Mouse (Mus musculus) spleen, postnatal 14 days (tissue): ENCODE measurements around the gene Olfr509.
"Not testable (repeated sequence)": the region's sequence is repeated elsewhere in the genome, so short reads cannot be mapped to it uniquely, and the experiment has no call there.

Experiments used
- DNase-seq, 2 experiments: peaks; one replicate each; pipeline ENCODE4 v3.0.0; 2021 to 2022; ENCODE audit warnings: low spot score in 2 of 2

The Olfr509 gene

GRCm38 (mm10) chr7:108651806-108652205 is at the start of gene Olfr509:
TSS of gene Olfr509 (minus strand) at chr7:108651906.
- DNase-seq: no peak

- no peak for DNase-seq
Measured at GRCm38 (mm10) chr7:108678886-108679285, 27.2 kb upstream of the Olfr509 start.

DNA sequence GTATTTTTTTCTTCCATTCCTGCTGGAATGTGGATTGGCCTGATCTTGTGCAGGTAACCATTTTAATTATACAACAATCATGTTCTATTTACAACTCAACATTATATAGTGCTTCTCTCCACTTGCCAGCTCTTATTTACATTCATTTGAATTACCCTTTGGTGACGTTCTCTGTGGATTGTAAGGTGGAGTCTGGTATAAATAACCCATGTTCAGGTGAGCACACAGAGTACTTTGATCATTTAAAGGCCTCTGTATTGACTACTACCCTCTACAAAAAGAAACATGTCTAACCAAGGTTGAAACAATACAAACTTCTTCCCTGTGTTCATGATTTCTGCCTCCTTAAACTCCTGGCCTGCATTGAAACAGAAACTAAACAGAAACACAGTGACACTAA is 19.4 kb upstream of the Olfr509 start:
- DNase-seq: no peak

DNA sequence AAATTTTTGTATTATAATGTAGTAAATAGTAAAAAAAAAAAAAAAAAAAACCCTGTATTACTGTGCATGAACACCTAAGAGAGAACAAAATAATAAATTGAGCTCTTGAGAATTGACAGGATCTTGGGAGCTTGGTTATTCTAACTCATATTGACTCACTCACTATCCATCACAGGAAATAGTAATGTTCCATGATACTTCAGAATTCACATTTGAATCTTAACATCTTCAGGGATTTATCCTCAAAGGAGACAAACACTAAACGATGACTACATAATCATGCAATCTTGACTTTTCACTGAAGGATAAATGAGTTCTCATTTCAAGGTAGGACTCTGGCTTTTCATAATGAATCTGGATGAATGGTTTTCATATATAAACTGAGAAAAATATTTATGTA is 14.4 kb upstream of the Olfr509 start, which contains the start of gene Olfr510:
TSS of gene Olfr510 (plus strand) at position 301 of the 400 bp plus-strand sequence.
- no peak for DNase-seq

DNA sequence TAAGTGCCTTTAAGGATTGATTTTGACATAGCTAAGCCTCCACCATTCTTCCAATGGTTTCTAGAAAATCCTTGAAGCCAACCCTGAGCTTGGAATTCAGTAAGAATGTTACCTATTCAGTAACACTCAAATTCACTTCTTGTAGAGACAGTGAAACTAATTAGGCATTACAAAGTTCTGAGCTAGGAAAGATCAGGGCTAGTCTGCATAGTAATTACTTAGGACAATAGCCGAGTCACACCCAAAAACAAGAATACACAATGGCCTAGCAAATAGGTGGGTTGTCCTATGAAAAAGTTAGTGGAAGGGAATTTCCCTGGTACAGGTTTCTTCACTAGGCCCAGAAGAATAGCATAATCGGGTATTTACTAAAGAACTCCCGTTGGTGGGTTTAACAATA is 10.7 kb upstream of the Olfr509 start:
- no peak for DNase-seq

DNA sequence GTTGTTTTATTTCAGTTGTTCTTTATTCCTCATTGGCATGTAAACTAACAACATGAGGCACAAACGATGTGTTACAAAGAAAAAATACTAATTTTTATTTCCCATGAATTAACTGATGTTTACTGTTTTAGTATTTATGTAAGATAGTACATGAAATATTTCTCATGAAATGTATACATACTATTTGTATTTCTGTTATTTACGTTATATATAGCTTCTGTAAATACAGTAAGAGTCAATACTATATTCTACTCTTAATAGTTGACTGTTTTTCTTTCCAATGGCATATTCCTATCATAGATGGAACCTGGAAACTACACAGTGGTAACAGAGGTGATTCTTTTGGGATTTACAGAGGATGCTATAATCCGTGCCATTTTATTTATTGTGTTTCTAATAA is 22.0 kb downstream of the Olfr509 start, which contains the start of gene Olfr508:
TSS of gene Olfr508 (plus strand) at position 301 of the 400 bp plus-strand sequence.
- no peak for DNase-seq

DNA sequence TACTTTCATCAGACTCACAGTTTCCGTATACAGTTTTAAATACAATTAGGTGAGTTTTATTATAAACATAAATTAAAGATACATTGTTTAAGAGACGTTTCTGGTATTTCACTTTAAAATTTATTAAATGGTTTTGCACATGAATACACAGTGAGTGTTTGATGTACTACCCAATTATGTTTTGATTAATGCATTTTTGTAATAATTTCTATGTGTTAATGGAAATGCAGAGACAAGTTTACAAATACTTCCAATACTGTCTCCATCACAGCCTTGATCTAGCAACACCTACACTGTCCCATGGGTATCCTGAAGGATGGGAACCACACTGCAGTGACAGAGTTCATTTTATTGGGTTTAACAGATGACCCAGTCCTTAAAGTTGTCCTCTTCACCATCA is 30.2 kb downstream of the Olfr509 start, which contains the start of gene Olfr507:
TSS of gene Olfr507 (plus strand) at position 301 of the 400 bp plus-strand sequence.
- no peak for DNase-seq

DNA sequence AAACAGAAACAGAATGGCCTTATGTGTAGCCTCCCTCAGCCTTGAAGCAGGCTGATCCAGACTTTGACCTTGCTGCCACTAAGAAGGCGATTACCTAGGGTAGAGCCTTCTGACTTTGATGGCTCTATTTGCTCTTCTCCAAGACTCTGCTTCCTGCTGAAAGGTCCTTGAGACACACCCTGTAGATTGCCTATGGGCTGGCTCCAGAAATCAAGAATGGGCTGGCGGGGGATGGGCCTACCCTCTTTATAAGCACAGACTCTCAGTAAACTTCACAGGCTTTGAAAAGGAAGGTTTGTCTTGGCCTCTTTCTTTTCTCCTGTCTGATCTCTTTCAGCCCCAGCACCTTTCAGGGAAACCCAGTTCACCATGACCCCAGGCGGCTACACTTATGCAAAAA is 34.9 kb downstream of the Olfr509 start:
- not testable (repeated sequence) for DNase-seq

- DNase-seq: no peak
Measured at GRCm38 (mm10) chr7:108614110-108614509, 37.6 kb downstream of the Olfr509 start.

GRCm38 (mm10) chr7:108610487-108610886 is 41.2 kb downstream of the Olfr509 start, which contains the start of gene Olfr506:
TSS of gene Olfr506 (plus strand) at chr7:108610787.
- no peak for DNase-seq

DNA sequence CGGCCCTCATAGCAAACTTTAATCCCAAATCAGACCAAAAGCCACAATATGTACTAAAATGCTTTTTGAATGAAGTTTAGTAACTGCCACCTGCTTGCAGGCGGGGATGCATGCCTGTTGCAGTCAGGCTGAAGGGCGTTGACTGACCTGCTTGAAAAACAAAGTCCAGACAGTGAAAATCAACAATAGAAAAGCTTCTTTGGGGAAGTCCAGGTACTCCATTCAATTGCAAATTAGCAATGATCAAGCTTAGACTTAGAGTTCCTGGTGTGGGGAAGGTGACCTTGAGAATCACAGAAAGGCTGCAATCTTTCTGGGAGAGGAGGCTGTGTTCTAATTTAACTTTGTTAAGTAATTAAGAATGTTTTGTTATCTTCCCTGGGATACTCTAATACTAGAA is 49.8 kb downstream of the Olfr509 start:
- not testable (repeated sequence) for DNase-seq
